Mouse (Mus musculus) heart, embryonic 12.5 days (tissue): ENCODE data around the gene Gm17304. TPM values are rescaled to one million over a fixed set of nuclear protein-coding genes. Genes with fewer than 3 reads are reported as not detected.

ENCODE experiments used
- polyA plus RNA-seq: library from polyadenylated mRNA; unstranded; fragments of >200 nt; fragmentation: Nextera tagmentation; extraction: Ambion mirVana; gene quantifications from 2 replicates; pipeline ENCODE4 v1.2.1, GENCODE M21; 2016

The Gm17304 gene
- polyA plus RNA-seq, 1 experiment from 2014 or later: not detected

Other genes starting within 250 kb of the Gm17304 start
- gene Barhl2, start 150.9 kb upstream of the Gm17304 start, polyA plus RNA-seq: not detected in 2 replicates
- 61.1 and 63.7 TPM in 2 replicates for gene Zfp644, start 88.2 kb downstream of the Gm17304 start, polyA plus RNA-seq